Mouse (Mus musculus) heart, adult 2 months (tissue): ENCODE measurements around the gene Sept11. TPM values are rescaled to one million over a fixed set of nuclear protein-coding genes. Genes with fewer than 3 reads are reported as not detected.

Source experiments
- DNase-seq, 2 experiments: peaks; one replicate each; pipeline ENCODE4 v3.0.0; 2021
- H3K27ac ChIP-seq: fragments of 200-600 bp; 2 replicates; pipeline ENCODE4 v1.8.1; 2022
- H3K27me3 ChIP-seq: fragments of 200-500 bp; 2 replicates; pipeline ENCODE4 v1.6.1; 2012; ENCODE audit warnings: mild to moderate bottlenecking, low read length, inconsistent platforms, mixed read lengths; ENCODE audit not compliant: control insufficient read depth, insufficient read depth
- H3K36me3 ChIP-seq: fragments of 200-500 bp; 2 replicates; pipeline ENCODE4 v1.6.1; 2012; ENCODE audit warnings: low read length, inconsistent platforms; ENCODE audit not compliant: control insufficient read depth, insufficient read depth
- H3K4me1 ChIP-seq: fragments of 200-500 bp; 2 replicates; pipeline ENCODE4 v1.6.1; 2011; ENCODE audit warnings: low read length; ENCODE audit not compliant: control insufficient read depth, insufficient read depth
- H3K4me3 ChIP-seq: fragments of 200-600 bp; 2 replicates; pipeline ENCODE4 v1.8.1; 2022
- H3K79me2 ChIP-seq: fragments of 200-500 bp; replicated peaks from 2 replicates; pipeline ENCODE4 v1.6.1; 2012; ENCODE audit warnings: mild to moderate bottlenecking, inconsistent platforms, low read length, moderate library complexity, mixed read lengths; ENCODE audit not compliant: control insufficient read depth, insufficient read depth
- H3K9ac ChIP-seq: fragments of 200-500 bp; 2 replicates; pipeline ENCODE4 v1.6.1; 2012; ENCODE audit warnings: low read depth, mild to moderate bottlenecking, control low read depth, inconsistent platforms, low read length, mixed read lengths
- CTCF ChIP-seq: fragments of 200-600 bp; IDR thresholded peaks from 2 replicates; pipeline ENCODE4 v1.8.1; 2022; ENCODE audit warnings: antibody characterized with exemption, mild to moderate bottlenecking, moderate library complexity
- EP300 ChIP-seq: fragments of 200-500 bp; IDR thresholded peaks from 2 replicates; pipeline ENCODE4 v1.6.1; 2011; ENCODE audit warnings: low read depth, low read length, control low read depth; ENCODE audit not compliant: insufficient read depth
- POLR2A ChIP-seq: fragments of 200-500 bp; IDR thresholded peaks from 2 replicates; pipeline ENCODE4 v1.6.1; 2011; ENCODE audit warnings: mild to moderate bottlenecking, low read depth, low read length, control low read depth; ENCODE audit not compliant: insufficient read depth
- WGBS: fragments of 180-500 bp; shearing (Covaris S2); methylation state at CpG from one replicate; pipeline ENCODE4 v1.1.7; 2018; 5-methylcytosine and 5-hydroxymethylcytosine counted together
- intact Hi-C: fragments of 180-260 bp; cut with DNase I; formaldehyde crosslinking; loops from one replicate; pipeline ENCODE4 v1.15.1; 2025
- polyA plus RNA-seq: library from polyadenylated mRNA; depleted of rRNA; stranded (reverse); fragments of >200 nt; gene quantifications from 2 replicates; pipeline ENCODE4 v1.2.3, GENCODE M21; 2012
- total RNA-seq, 2 experiments: library from RNA; stranded (reverse); gene quantifications; 2 replicates each; pipeline ENCODE4 v1.2.3; 2021

Gene Sept11
- total and polyA plus RNA-seq, 3 experiments: 15.6 to 34.0 (median 25.7) TPM

GRCm38 (mm10) chr5:93109555-93109954, 16.3 kb downstream of the Sept11 start:
- Histone ChIP-seq H3K4me1 (peaks cover 6% of the 10 kb centered on the region), H3K27me3 (no peaks in the 10 kb centered on the region), H3K27ac (no peak overlapping the region), H3K4me3 (no peak overlapping the region), H3K79me2 (peaks cover 8% of the 10 kb centered on the region), H3K36me3 (no peaks in the 10 kb centered on the region), H3K9ac (no peak overlapping the region)
- intact Hi-C loops: no loop called here
- no peak for DNase-seq
- TF ChIP-seq EP300 (no peak), CTCF (no peak), POLR2A (no peak)
- WGBS: 58% methylated on average over 2 of the region's 2 CpGs

- Histone ChIP-seq H3K27me3 (no peaks in the 10 kb centered on the region), H3K4me3 (no peak overlapping the region), H3K4me1 (peaks cover 12% of the 10 kb centered on the region), H3K27ac (no peak overlapping the region), H3K9ac (no peak overlapping the region), H3K36me3 (no peaks in the 10 kb centered on the region; the same call in 1 of the 2 replicates), H3K79me2 (peaks cover 6% of the 10 kb centered on the region)
- no peak for DNase-seq
- WGBS: 92% methylated on average over 3 of the region's 3 CpGs
- no peak for TF ChIP-seq CTCF
- TF ChIP-seq POLR2A: no peak
- TF ChIP-seq EP300: no peak
- intact Hi-C loops: no loop called here
Measured at GRCm38 (mm10) chr5:93112290-93112689, 19.1 kb downstream of the Sept11 start.

- Histone ChIP-seq H3K27me3 (no peaks in the 10 kb centered on the region), H3K4me3 (no peak overlapping the region), H3K36me3 (no peaks in the 10 kb centered on the region; the same call in 1 of the 2 replicates), H3K4me1 (peaks cover 12% of the 10 kb centered on the region), H3K9ac (no peak overlapping the region), H3K27ac (no peak overlapping the region), H3K79me2 (peaks cover 6% of the 10 kb centered on the region)
- DNase-seq: no peak
- intact Hi-C loops: no loop called here
- WGBS: 70% methylated on average over 5 of the region's 5 CpGs
- no peak for TF ChIP-seq EP300
- no peak for TF ChIP-seq POLR2A
- no peak for TF ChIP-seq CTCF
Measured at GRCm38 (mm10) chr5:93113517-93113916, 20.3 kb downstream of the Sept11 start.

- H3K27ac ChIP-seq: peak overlapping the region; percentile 21
- H3K4me3 ChIP-seq: no peak overlapping the region
Measured at GRCm38 (mm10) chr5:93114515-93114914, 21.3 kb downstream of the Sept11 start.

GRCm38 (mm10) chr5:93115059-93115458, 21.8 kb downstream of the Sept11 start:
- Histone ChIP-seq H3K79me2 (peaks cover 8% of the 10 kb centered on the region), H3K27me3 (no peaks in the 10 kb centered on the region), H3K36me3 (no peaks in the 10 kb centered on the region; the same call in 1 of the 2 replicates), H3K4me3 (no peak overlapping the region), H3K27ac (peak overlapping the region; percentile 15; the same call in 1 of the 2 replicates), H3K9ac (no peak overlapping the region), H3K4me1 (peaks cover 11% of the 10 kb centered on the region)
- TF ChIP-seq EP300: no peak
- TF ChIP-seq POLR2A: no peak
- no peak for TF ChIP-seq CTCF
- DNase-seq: no peak
- WGBS: 73% methylated on average over 6 of the region's 6 CpGs
- intact Hi-C loops: no loop called here

More at GRCm38 (mm10) chr5:93114515-93114914, 21.3 kb downstream of the Sept11 start:
- Histone ChIP-seq H3K79me2 (peaks cover 6% of the 10 kb centered on the region), H3K27me3 (no peaks in the 10 kb centered on the region), H3K9ac (no peak overlapping the region), H3K36me3 (no peaks in the 10 kb centered on the region; the same call in 1 of the 2 replicates), H3K4me1 (peaks cover 11% of the 10 kb centered on the region)
- TF ChIP-seq EP300 (no peak), CTCF (no peak), POLR2A (no peak)
- intact Hi-C loops: no loop called here
- WGBS: 66% methylated on average over 6 of the region's 6 CpGs
- DNase-seq: no peak

- DNase-seq: peak in 1 of 2 experiments; percentile 44
- peak overlapping the region; percentile 15 for H3K27ac ChIP-seq
Measured at GRCm38 (mm10) chr5:93115854-93116253, 22.6 kb downstream of the Sept11 start.

More at GRCm38 (mm10) chr5:93115854-93116253, 22.6 kb downstream of the Sept11 start:
- no peak overlapping the region for H3K9ac ChIP-seq
- H3K4me3 ChIP-seq: no peak overlapping the region
- intact Hi-C loops: no loop called here
- H3K27me3 ChIP-seq: no peaks in the 10 kb centered on the region
- no peaks in the 10 kb centered on the region; the same call in 1 of the 2 replicates for H3K36me3 ChIP-seq
- TF ChIP-seq POLR2A: no peak
- no peak for TF ChIP-seq EP300
- TF ChIP-seq CTCF: no peak
- peaks cover 8% of the 10 kb centered on the region for H3K79me2 ChIP-seq
- peaks cover 11% of the 10 kb centered on the region for H3K4me1 ChIP-seq
- 35% methylated on average over 13 of the region's 13 CpGs for WGBS
